Mouse (Mus musculus) spleen, postnatal 36 days (tissue): ENCODE measurements at regions not wholly inside any gene's neighbourhood (a gene's known extent, or its start where the extent isn't known, plus 50 kb on each side); places are given as distances from the start of the nearest gene placed in this dataset.

ENCODE experiments used
- DNase-seq, 2 experiments: peaks; one replicate each; pipeline ENCODE4 v3.0.0; 2022; ENCODE audit warnings: low spot score in 2 of 2, mixed read lengths in 1 of 2

GRCm38 (mm10) chr16:29950136-29950535 is 114.0 kb upstream of the Hes1 start:
- DNase-seq = no peak

- no peak for DNase-seq
These were observed 113.4 kb upstream of the Hes1 start for GRCm38 (mm10) chr16:29950791-29951190.

- no peak for DNase-seq
These were observed 109.5 kb upstream of the Hes1 start for GRCm38 (mm10) chr16:29954700-29955099.

- DNase-seq = no peak
These were observed 107.3 kb upstream of the Hes1 start for GRCm38 (mm10) chr16:29956904-29957303.

- no peak for DNase-seq
These were observed 104.1 kb upstream of the Hes1 start for GRCm38 (mm10) chr16:29959939-29960637.

GRCm38 (mm10) chr16:29963284-29963683 is 100.9 kb upstream of the Hes1 start:
- DNase-seq = no peak

GRCm38 (mm10) chr16:29964563-29964962 is 99.6 kb upstream of the Hes1 start:
- no peak for DNase-seq

GRCm38 (mm10) chr16:29968743-29969142 is 95.4 kb upstream of the Hes1 start:
- DNase-seq = no peak

GRCm38 (mm10) chr16:29972741-29973141 is 91.4 kb upstream of the Hes1 start:
- no peak for DNase-seq

GRCm38 (mm10) chr16:29973250-29973649 is 90.9 kb upstream of the Hes1 start:
- DNase-seq = no peak

- no peak for DNase-seq
These were observed 88.4 kb upstream of the Hes1 start for GRCm38 (mm10) chr16:29975800-29976199.

GRCm38 (mm10) chr16:29977011-29977410 is 87.2 kb upstream of the Hes1 start:
- no peak for DNase-seq

- DNase-seq = peak; percentile 51 to 54
These were observed 86.5 kb upstream of the Hes1 start for GRCm38 (mm10) chr16:29977711-29978110.

GRCm38 (mm10) chr16:29979066-29979465 is 85.1 kb upstream of the Hes1 start:
- DNase-seq = no peak

- DNase-seq = no peak
These were observed 82.6 kb upstream of the Hes1 start for GRCm38 (mm10) chr16:29981543-29981942.

- DNase-seq = no peak
These were observed 81.9 kb upstream of the Hes1 start for GRCm38 (mm10) chr16:29982224-29982785.

- DNase-seq = no peak
These were observed 81.0 kb upstream of the Hes1 start for GRCm38 (mm10) chr16:29983161-29983560.

- DNase-seq = no peak
These were observed 78.9 kb upstream of the Hes1 start for GRCm38 (mm10) chr16:29985126-29985931.

- no peak for DNase-seq
These were observed 76.6 kb upstream of the Hes1 start for GRCm38 (mm10) chr16:29987595-29987994.

GRCm38 (mm10) chr16:29987999-29988398 is 76.2 kb upstream of the Hes1 start:
- no peak for DNase-seq

GRCm38 (mm10) chr16:29989308-29989707 is 74.9 kb upstream of the Hes1 start:
- no peak for DNase-seq

- DNase-seq = no peak
These were observed 73.8 kb upstream of the Hes1 start for GRCm38 (mm10) chr16:29990393-29990792.
